Mouse (Mus musculus): ENCODE measurements around the gene Nlrc4. TPM values are rescaled to one million over a fixed set of nuclear protein-coding genes. Genes with fewer than 3 reads are reported as not detected.
A peak's percentile ranks its signal among the peaks of the same experiment; 100 is the strongest.

Gene Nlrc4
- polyA plus RNA-seq, 1 experiment from 2014 or later = 0.23 TPM

DNA sequence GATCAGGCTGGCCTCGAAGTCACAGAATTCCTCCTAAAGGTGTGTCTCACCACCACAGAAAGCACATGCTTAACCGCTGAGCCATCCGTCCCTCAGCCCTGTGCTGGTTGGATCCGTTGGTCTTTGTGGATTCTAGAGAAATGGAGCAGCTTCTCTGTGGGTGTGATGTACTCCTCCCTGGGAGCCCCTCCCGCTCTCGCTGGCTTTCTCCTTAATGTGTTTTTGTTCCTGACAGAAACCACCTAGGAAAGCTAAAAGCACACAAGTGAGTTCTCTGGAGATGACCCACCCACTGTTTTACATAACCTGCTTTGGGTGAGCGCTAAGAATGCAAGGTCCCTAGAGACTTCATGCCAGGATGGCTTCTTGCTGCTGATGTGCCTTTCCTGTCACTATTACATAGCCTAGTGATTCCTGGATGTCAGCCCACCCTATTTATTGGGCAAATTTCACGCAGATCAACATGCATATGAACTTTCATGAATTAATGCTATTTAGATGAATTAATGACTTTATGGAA is 42.0 kb downstream of the Nlrc4 start:
- no peak overlapping the region for H3K4me2 ChIP-seq (ENCODE audit: low read depth)
- DNase-seq (ENCODE audit: low spot score) = no peak
- no peak overlapping the region for H3K4me3 ChIP-seq (ENCODE audit: low read depth, low read length)
- H3K4me1 ChIP-seq (ENCODE audit: control insufficient read depth, insufficient read depth, low read length) = no peaks in the 10 kb centered on the region
- peaks cover 12% of the 10 kb centered on the region for H3K36me3 ChIP-seq (ENCODE audit: control insufficient read depth, insufficient read depth, low read length)
- no peak overlapping the region for H3K27ac ChIP-seq (ENCODE audit: low read depth, low read length)
- 88% methylated on average over 8 of the region's 8 CpGs for WGBS
- H3K9me3 ChIP-seq (ENCODE audit: control insufficient read depth, low read length) = no peaks in the 10 kb centered on the region
- no peak overlapping the region for H3K9ac ChIP-seq (ENCODE audit: low read length)
- ATAC-seq (ENCODE audit: insufficient read depth, low FRiP score, low TSS enrichment) = no peak
- no peaks in the 10 kb centered on the region for H3K27me3 ChIP-seq (ENCODE audit: control insufficient read depth, insufficient read depth, low read length)

DNA sequence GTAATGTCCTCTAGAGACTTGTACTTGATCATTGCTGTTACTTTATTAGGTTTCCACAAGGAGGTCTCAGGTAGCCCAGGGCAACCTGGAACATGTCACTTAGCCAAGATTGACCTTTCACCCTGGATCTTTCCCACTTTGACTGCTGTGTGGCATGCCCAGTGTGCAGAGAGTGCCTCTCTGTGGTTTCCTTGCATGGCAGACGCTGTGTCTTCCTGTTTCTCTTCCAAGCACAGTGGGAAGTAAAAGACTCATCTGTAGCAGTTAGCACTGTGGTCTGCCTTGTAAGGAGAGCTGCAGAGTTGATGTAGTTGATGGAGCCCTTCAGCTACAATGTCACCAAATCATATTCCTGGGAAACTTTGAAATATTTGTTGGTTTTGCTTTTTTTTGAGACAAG is 44.3 kb downstream of the Nlrc4 start:
- ATAC-seq (ENCODE audit: insufficient read depth, low FRiP score, low TSS enrichment) (no peak), DNase-seq (ENCODE audit: low spot score) (no peak)
- Histone ChIP-seq H3K9me3 (ENCODE audit: control insufficient read depth, low read length) (no peaks in the 10 kb centered on the region), H3K9ac (ENCODE audit: low read length) (no peak overlapping the region), H3K36me3 (ENCODE audit: control insufficient read depth, insufficient read depth, low read length) (peaks cover 12% of the 10 kb centered on the region), H3K27ac (ENCODE audit: low read depth, low read length) (no peak overlapping the region), H3K4me3 (ENCODE audit: low read depth, low read length) (no peak overlapping the region), H3K4me2 (ENCODE audit: low read depth) (no peak overlapping the region), H3K4me1 (ENCODE audit: control insufficient read depth, insufficient read depth, low read length) (no peaks in the 10 kb centered on the region), H3K27me3 (ENCODE audit: control insufficient read depth, insufficient read depth, low read length) (no peaks in the 10 kb centered on the region)
- WGBS = 83% methylated on average over 1 of the region's 1 CpGs

DNA sequence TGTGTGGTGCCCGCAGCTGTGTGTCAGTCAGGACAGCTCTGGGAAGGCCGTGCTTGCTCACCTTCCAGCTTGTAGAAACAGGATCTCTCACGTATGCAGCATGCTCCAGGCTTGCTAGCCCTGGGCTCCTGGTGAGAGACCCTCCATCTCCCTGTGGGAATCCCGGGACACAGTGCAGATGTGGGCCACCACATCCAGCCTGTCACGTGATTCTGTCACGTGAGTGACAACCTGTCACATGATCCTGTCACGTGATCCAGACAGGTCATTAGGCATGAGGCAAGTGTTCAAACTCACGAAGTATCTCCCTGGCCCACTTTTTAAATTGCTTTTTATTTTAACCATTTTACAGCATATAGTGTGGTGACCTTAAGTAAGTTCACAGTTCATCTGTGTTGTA is 45.6 kb downstream of the Nlrc4 start:
- no peak for DNase-seq (ENCODE audit: low spot score)
- H3K4me3 ChIP-seq (ENCODE audit: low read depth, low read length) = no peak overlapping the region
- H3K27me3 ChIP-seq (ENCODE audit: control insufficient read depth, insufficient read depth, low read length) = no peaks in the 10 kb centered on the region
- no peak for ATAC-seq (ENCODE audit: insufficient read depth, low FRiP score, low TSS enrichment)
- H3K4me1 ChIP-seq (ENCODE audit: control insufficient read depth, insufficient read depth, low read length) = no peaks in the 10 kb centered on the region
- no peak overlapping the region for H3K4me2 ChIP-seq (ENCODE audit: low read depth)
- no peaks in the 10 kb centered on the region for H3K9me3 ChIP-seq (ENCODE audit: control insufficient read depth, low read length)
- no peak overlapping the region for H3K27ac ChIP-seq (ENCODE audit: low read depth, low read length)
- H3K9ac ChIP-seq (ENCODE audit: low read length) = no peak overlapping the region
- H3K36me3 ChIP-seq (ENCODE audit: control insufficient read depth, insufficient read depth, low read length) = peaks cover 12% of the 10 kb centered on the region
- WGBS = 87% methylated on average over 8 of the region's 8 CpGs

DNA sequence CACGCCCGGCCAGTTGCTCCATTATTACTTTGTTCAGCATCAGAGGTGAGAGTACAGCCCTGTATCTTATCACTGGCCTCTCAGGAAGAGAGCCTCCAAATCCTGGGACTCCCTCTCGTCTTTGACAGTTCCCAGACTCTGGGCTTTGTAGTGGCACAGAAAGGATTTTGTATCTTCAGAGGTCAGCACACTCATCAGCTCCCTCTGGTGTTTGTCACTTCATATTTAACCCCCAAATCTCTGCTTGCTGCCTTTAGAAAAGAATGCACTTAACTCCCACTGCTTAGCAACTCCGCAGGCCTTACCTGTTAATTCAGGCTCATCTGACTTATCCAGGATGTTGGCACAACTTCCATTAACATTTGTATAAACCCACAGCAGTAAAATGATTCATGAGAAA is 49.2 kb downstream of the Nlrc4 start:
- ATAC-seq (ENCODE audit: insufficient read depth, low FRiP score, low TSS enrichment) (no peak), DNase-seq (ENCODE audit: low spot score) (no peak)
- Histone ChIP-seq H3K4me2 (ENCODE audit: low read depth) (no peak overlapping the region), H3K36me3 (ENCODE audit: control insufficient read depth, insufficient read depth, low read length) (peaks cover 10% of the 10 kb centered on the region), H3K27me3 (ENCODE audit: control insufficient read depth, insufficient read depth, low read length) (no peaks in the 10 kb centered on the region), H3K27ac (ENCODE audit: low read depth, low read length) (no peak overlapping the region), H3K4me1 (ENCODE audit: control insufficient read depth, insufficient read depth, low read length) (no peaks in the 10 kb centered on the region), H3K9ac (ENCODE audit: low read length) (no peak overlapping the region), H3K4me3 (ENCODE audit: low read depth, low read length) (no peak overlapping the region), H3K9me3 (ENCODE audit: control insufficient read depth, low read length) (no peaks in the 10 kb centered on the region)
- WGBS = 71% methylated on average over 4 of the region's 4 CpGs

DNA sequence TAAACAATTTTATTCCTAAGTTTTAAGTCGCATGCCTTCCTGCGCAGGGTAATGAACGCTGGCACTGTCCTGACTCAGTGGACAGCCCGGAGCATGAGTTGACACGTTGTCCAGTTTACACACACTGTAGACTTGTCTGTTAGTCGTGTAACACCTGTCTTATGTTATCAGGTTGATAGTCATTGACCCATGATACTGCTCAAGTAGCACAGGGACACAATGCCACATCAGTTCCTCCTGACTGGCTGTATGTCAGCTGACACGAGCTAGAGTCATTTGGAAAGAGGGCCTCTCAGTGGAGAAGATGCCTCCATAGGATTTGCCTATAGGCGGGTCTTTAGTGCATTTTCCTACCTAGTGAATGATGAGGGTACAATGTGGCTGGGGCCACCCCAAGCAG is 52.5 kb downstream of the Nlrc4 start:
- Histone ChIP-seq H3K4me3 (ENCODE audit: low read depth, low read length) (no peak overlapping the region), H3K36me3 (ENCODE audit: control insufficient read depth, insufficient read depth, low read length) (peaks cover 6% of the 10 kb centered on the region; the same call in 1 of the 2 replicates)
- no peak for DNase-seq (ENCODE audit: low spot score)

DNA sequence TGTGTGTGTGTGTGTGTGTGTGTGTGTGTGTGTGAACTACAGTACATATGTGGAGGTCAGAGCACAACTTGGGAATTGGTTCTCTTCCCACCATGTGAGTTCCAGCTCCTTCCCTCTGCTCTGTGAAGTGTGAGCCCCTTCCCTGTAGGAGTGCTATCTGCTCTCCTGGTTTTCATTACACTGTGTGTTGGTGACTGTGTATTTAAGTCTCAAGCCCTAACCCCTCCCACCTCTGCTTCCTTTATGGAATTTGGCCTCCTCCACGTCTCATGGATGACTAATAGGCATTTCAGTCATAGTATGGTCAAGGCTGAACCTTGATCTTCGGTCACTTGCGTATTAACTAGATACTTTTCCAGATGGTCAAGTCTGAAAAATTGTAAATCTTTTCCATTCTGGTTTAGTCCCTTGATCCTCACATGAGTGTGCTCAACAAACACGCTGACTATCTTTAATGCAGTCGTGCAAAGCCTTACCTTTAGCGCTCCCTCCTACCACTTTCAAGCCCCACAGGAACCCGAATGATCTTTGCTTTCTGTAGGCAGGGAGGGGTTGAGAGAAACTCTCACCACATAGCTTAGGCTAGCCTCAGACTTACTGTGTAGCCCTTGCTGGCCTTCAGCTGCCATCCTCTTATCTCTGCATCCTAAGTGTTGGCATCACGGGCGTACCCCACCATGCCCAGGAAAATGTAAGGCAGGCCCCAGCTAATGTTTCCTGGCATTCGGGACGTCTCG is 56.3 kb downstream of the Nlrc4 start:
- no peak overlapping the region for H3K4me2 ChIP-seq (ENCODE audit: low read depth)
- no peaks in the 10 kb centered on the region for H3K9me3 ChIP-seq (ENCODE audit: control insufficient read depth, low read length)
- H3K27ac ChIP-seq (ENCODE audit: low read depth, low read length) = no peak overlapping the region
- H3K27me3 ChIP-seq (ENCODE audit: control insufficient read depth, insufficient read depth, low read length) = no peaks in the 10 kb centered on the region
- no peak overlapping the region for H3K9ac ChIP-seq (ENCODE audit: low read length)
- H3K36me3 ChIP-seq (ENCODE audit: control insufficient read depth, insufficient read depth, low read length) = peaks cover 6% of the 10 kb centered on the region; the same call in 1 of the 2 replicates
- no peak overlapping the region for H3K4me3 ChIP-seq (ENCODE audit: low read depth, low read length)
- H3K4me1 ChIP-seq (ENCODE audit: control insufficient read depth, insufficient read depth, low read length) = no peaks in the 10 kb centered on the region
- ATAC-seq (ENCODE audit: insufficient read depth, low FRiP score, low TSS enrichment) (no peak), DNase-seq (ENCODE audit: low spot score) (no peak)
- WGBS = 94% methylated on average over 12 of the region's 12 CpGs

More for the DNA sequence above, 52.5 kb downstream of the Nlrc4 start:
- H3K9ac ChIP-seq (ENCODE audit: low read length) = no peak overlapping the region
- H3K4me1 ChIP-seq (ENCODE audit: control insufficient read depth, insufficient read depth, low read length) = no peaks in the 10 kb centered on the region
- no peak overlapping the region for H3K4me2 ChIP-seq (ENCODE audit: low read depth)
- 90% methylated on average over 8 of the region's 8 CpGs for WGBS
- no peak for ATAC-seq (ENCODE audit: insufficient read depth, low FRiP score, low TSS enrichment)
- no peaks in the 10 kb centered on the region for H3K27me3 ChIP-seq (ENCODE audit: control insufficient read depth, insufficient read depth, low read length)
- no peaks in the 10 kb centered on the region for H3K9me3 ChIP-seq (ENCODE audit: control insufficient read depth, low read length)
- H3K27ac ChIP-seq (ENCODE audit: low read depth, low read length) = no peak overlapping the region

DNA sequence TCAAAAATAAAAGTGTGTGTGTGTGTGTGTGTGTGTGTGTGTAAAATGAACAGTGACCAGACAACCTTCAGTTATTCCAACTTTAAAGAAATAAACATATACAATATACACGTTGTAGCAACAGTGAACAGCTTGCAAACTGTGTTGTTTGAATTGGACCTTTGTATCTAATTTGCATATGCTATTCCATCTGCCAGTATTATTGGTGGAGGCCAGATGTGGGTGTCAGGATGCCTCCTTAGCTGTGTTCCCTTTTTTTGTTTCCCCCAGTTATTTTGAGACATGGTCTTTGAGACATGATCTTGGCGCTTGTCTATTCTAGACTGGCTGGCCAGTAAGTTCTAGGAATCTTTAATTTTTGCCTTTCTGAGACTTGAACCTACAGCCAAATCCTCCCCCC is 61.8 kb downstream of the Nlrc4 start:
- Histone ChIP-seq H3K4me3 (ENCODE audit: low read depth, low read length) (no peak overlapping the region), H3K4me2 (ENCODE audit: low read depth) (no peak overlapping the region), H3K27ac (ENCODE audit: low read depth, low read length) (no peak overlapping the region), H3K9ac (ENCODE audit: low read length) (no peak overlapping the region), H3K4me1 (ENCODE audit: control insufficient read depth, insufficient read depth, low read length) (no peaks in the 10 kb centered on the region), H3K36me3 (ENCODE audit: control insufficient read depth, insufficient read depth, low read length) (no peaks in the 10 kb centered on the region), H3K9me3 (ENCODE audit: control insufficient read depth, low read length) (no peaks in the 10 kb centered on the region), H3K27me3 (ENCODE audit: control insufficient read depth, insufficient read depth, low read length) (no peaks in the 10 kb centered on the region)
- WGBS = 90% methylated on average over 2 of the region's 2 CpGs
- ATAC-seq (ENCODE audit: insufficient read depth, low FRiP score, low TSS enrichment) (no peak), DNase-seq (ENCODE audit: low spot score) (no peak)

DNA sequence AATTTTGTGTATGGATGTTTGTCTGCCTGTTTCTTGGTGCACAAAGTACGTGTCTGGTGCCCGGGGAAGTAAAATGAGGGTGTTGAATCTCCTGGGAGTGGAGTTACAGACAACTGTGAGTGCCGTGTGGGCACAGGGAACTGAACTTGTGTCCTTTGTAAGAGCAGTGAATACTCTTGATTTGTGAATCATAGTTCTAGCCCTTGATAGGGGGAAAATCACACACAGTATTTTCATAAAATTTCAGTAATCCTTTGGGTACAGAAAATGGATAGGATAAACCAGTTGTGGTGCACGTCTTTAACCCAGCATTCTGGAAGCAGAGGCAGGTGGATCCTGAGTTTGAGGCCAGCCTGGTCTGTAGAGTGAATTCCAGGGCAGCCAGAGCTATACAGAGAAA is 62.2 kb downstream of the Nlrc4 start:
- Histone ChIP-seq H3K27me3 (ENCODE audit: control insufficient read depth, insufficient read depth, low read length) (no peaks in the 10 kb centered on the region), H3K4me1 (ENCODE audit: control insufficient read depth, insufficient read depth, low read length) (no peaks in the 10 kb centered on the region), H3K36me3 (ENCODE audit: control insufficient read depth, insufficient read depth, low read length) (no peaks in the 10 kb centered on the region), H3K9ac (ENCODE audit: low read length) (no peak overlapping the region), H3K4me2 (ENCODE audit: low read depth) (peak overlapping the region; percentile 64; the same call in 1 of the 2 replicates), H3K9me3 (ENCODE audit: control insufficient read depth, low read length) (no peaks in the 10 kb centered on the region), H3K4me3 (ENCODE audit: low read depth, low read length) (no peak overlapping the region), H3K27ac (ENCODE audit: low read depth, low read length) (no peak overlapping the region)
- ATAC-seq (ENCODE audit: insufficient read depth, low FRiP score, low TSS enrichment) (no peak), DNase-seq (ENCODE audit: low spot score) (no peak)
- WGBS = 85% methylated on average over 4 of the region's 4 CpGs

DNA sequence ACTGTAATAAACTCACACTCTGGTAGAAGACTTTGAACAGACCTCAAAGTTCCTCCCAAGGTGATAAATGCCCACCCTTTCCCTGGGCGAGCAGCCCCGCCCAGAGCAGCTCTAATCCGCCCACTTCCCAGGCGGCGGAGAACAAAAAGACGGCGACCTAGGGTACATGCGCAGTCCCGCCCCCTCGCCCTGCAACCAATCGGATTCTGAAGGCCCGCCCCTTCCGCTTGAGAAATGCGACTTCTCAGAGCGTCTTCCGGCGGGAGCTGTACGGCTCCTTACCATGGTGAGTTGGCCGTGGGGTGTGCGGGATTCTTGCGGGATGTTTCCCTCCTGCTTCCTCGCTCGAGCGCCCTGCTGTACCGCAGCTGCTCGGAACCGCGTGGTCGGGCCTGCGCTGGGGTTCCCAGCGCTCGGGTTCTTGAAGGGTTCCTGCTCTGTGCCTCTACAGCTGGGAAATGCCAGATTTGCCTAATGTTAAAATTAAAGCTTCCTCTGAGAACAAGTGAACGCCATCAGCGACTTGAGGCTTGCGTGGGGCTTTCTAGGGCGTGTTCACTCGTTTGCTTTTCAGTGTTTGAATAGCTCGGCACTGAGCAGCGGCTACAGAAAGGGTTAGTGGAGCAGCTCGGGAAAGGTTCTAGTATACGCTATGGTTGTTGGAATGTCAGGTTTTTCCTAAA is 63.4 kb downstream of the Nlrc4 start, which contains the start of gene Slc30a6:
Gene Slc30a6, plus strand, starts transcription at position 226 of the 683 bp plus-strand sequence.
- Histone ChIP-seq H3K9me3 (ENCODE audit: control insufficient read depth, low read length) (no peaks in the 10 kb centered on the region), H3K27me3 (ENCODE audit: control insufficient read depth, insufficient read depth, low read length) (no peaks in the 10 kb centered on the region), H3K27ac (ENCODE audit: low read depth, low read length) (peak within 1 kb of the TSS; percentile 58), H3K4me1 (ENCODE audit: control insufficient read depth, insufficient read depth, low read length) (no peaks in the 10 kb centered on the region), H3K4me3 (ENCODE audit: low read depth, low read length) (peak within 1 kb of the TSS; percentile 90), H3K36me3 (ENCODE audit: control insufficient read depth, insufficient read depth, low read length) (no peaks in the 10 kb centered on the region), H3K9ac (ENCODE audit: low read length) (peak within 1 kb of the TSS; percentile 93), H3K4me2 (ENCODE audit: low read depth) (peak within 1 kb of the TSS; percentile 64)
- ATAC-seq (ENCODE audit: insufficient read depth, low FRiP score, low TSS enrichment) = peak; percentile 98
- peak; percentile 95 for DNase-seq (ENCODE audit: low spot score)
- WGBS = under 1% methylated on average over 41 of the region's 41 CpGs

Data from neural tube, embryonic 11.5 days (tissue).